Mouse (Mus musculus) thymus, adult 18-20 months (tissue): ENCODE measurements around the gene Utrn.
A peak's percentile ranks its signal among the peaks of the same experiment; 100 is the strongest.

Experiments
- DNase-seq, 2 experiments: peaks; one replicate each; pipeline ENCODE4 v3.0.0; 2022; ENCODE audit warnings: mixed read lengths in 2 of 2

The Utrn gene

GRCm38 (mm10) chr10:12832163-12832562 is 37.0 kb downstream of the Utrn start:
- DNase-seq = no peak

- DNase-seq = no peak
These were observed 41.4 kb downstream of the Utrn start for GRCm38 (mm10) chr10:12827778-12828177.

- no peak for DNase-seq
These were observed 41.9 kb downstream of the Utrn start for GRCm38 (mm10) chr10:12827306-12827705.

- DNase-seq = no peak
These were observed 42.3 kb downstream of the Utrn start for GRCm38 (mm10) chr10:12826760-12827281.

GRCm38 (mm10) chr10:12824386-12824785 is 44.8 kb downstream of the Utrn start:
- DNase-seq = no peak

GRCm38 (mm10) chr10:12823437-12824219 is 45.5 kb downstream of the Utrn start:
- peak in 1 of 2 experiments; percentile 58 for DNase-seq

DNA sequence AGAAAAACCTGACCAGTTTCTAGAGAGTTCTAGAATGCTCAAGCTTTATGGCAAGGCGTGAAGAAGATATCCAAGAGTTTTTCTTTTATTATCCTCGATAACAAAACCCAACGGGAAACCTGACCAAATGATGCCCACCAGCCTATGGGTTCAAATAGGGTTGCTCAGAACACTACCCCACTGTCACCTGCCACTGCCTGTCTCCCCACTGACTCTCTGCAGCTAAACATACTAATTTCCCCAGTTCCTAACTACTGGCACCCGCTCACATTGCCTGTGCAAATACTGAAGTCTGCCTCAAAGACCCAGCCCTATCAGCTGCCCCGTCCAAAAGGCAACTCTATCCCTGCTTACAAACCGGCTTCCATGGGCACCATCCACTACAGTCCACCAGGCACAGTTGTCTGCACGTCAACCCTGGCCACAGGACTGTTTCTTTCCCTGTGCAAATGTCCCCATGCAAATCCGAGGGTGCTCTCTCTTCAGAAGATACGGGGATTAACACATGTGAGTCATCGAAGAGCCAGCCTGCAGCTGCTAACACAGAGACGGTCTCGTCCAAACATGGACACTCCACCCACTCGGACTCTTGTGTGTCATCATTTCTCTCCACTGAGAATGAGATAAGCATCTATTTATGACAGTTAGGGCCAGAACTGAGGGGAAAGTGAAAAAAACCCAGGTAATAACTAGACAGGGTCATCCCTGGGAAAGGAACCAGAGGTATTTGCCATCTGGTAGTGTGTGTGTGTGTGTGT is 48.0 kb downstream of the Utrn start:
- no peak for DNase-seq

DNA sequence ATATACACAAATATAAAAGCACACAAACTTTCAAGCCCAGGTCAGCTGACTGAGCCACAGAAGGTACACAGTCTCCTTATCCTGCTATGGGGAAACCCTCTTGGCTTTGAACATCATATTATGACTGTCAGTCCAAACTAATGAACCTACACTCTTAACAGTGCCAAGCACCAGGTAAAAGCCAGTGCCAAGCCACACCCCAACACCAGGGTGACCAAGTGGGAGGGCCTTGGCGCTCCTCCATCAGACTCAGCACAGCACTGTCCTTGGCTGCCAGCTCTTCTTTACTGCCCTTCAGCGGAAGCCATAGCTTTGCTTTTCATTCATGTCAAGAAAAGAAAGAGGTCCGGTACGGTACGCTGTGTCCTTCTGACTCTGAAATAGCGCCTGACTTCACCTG is 51.8 kb downstream of the Utrn start:
- DNase-seq = no peak

- DNase-seq = no peak
These were observed 52.6 kb downstream of the Utrn start for GRCm38 (mm10) chr10:12816530-12816929.

DNA sequence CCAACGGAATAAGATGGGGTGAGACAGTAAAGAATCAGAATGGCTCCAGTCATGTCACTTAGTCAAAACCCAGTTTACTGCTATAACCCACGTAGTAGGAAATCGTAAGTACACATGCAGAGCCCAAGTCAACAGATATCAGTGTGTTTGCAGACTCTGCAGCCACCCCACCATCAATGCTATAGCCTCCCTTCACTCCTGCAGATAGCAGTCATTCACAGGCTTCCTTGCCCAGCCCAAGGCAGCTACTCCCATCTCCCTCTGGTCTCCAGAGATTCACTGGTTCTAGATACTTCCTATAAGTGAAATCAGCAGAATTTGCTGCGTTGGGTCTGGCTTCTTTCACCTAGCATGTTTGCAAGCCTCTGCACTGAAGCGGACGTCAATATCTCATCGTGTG is 54.8 kb downstream of the Utrn start:
- no peak for DNase-seq

DNA sequence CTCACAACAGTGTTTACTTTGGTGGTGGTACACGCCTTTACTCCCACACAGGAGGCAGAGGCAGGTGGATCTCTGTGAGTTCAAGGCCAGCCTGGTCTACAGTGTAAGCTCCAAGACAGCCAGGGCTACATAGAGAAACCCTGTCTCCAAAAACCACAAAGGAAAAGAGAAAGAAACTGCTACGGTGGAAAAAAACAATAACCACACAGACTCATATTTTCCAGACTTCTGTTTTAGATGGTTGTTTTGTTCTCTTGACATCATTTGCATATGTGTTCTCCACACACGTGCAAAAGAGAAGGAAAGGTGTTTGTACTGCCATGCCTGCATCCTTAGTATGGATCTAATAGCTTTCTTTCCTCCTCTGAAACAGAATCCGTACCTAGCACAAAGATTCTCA is 55.3 kb downstream of the Utrn start:
- DNase-seq = no peak

DNA sequence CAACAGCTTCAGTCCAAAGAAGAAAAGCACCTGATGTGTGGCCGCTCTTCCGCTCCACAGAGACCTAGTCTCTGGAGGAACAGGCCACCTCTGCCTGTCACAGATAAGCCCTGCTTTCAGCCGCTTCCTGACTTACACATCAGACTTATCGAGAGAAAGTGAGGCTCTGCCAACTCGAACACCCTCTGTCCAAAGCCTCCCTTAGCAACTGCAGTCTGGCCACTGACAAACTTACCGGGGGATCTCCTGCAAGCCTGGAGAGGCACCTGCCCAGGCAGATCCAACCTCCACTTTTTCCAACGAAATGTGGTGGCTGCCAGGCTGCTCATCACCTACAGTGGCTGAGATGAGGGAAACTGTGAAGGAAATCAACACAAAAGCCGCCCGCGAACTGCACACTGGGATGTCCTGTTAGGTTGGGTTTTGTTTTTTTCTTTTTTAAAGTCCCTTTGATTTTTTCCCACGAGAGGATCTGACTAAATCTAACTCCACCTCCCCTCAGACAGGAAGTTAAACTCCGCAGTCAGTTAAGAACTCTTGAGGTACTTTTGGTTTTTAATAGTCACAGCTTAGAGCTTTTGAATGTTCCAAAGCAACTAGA is 55.9 kb downstream of the Utrn start:
- peak; percentile 41 to 71 for DNase-seq

GRCm38 (mm10) chr10:12812680-12813079 is 56.5 kb downstream of the Utrn start:
- DNase-seq = no peak

DNA sequence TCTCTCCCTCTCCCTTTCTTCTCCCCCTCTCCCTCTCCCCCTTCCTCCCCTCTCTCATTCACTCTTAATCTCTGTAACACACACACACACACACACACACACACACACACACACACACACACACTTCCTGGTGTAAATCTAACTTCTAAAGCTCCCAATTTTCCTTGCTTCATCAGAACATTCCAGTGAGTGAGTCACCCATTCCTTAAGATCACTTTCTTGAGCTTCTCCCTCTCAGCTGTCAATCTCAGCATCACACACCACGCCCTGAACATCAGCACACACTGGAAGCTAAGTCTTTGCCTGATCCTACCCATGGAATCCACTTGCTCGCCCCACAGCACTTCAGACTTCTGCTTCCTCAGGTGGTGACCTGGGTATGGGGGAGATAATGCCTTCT is 58.3 kb downstream of the Utrn start:
- no peak for DNase-seq

- DNase-seq = no peak
These were observed 59.5 kb downstream of the Utrn start for GRCm38 (mm10) chr10:12809702-12810101.

DNA sequence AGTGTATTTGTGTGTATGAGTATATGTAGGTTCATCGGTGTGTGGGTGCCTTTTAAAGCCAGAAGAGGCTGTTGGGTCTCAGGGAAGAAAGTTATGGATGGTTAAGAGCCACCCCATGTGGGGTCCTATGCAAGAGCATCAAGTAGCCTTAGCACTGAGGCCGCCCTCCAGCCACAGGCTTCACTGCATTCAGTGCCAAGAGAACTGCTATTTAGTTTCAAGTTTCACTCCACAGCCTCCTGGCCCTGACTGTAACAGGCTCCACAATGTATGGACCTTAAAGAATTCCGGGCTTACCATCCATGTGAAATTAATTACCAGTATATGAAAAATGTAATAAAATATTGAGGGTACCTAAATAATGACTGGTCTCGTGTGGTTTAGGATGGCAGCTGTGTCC is 60.7 kb downstream of the Utrn start:
- no peak for DNase-seq

GRCm38 (mm10) chr10:12807706-12808105 is 61.5 kb downstream of the Utrn start:
- DNase-seq = no peak

DNA sequence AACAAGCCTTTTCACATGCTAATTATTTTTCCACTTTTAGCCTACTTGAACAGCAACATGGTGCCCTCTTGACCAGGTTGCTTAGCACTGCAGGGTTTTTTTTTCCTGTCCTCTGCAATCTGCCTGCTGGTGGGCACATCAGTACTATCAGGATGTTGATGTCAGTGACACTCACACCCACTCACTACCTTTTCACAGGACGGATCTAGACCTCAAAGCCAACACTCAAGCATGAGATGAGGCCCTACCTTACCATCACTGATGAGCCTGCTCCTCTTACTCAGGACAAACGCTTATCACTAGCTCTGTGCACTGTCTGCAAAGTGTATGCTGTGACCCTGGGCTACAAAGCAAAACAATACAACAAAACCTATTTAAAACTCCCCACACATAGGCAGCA is 63.3 kb downstream of the Utrn start:
- DNase-seq = no peak

DNA sequence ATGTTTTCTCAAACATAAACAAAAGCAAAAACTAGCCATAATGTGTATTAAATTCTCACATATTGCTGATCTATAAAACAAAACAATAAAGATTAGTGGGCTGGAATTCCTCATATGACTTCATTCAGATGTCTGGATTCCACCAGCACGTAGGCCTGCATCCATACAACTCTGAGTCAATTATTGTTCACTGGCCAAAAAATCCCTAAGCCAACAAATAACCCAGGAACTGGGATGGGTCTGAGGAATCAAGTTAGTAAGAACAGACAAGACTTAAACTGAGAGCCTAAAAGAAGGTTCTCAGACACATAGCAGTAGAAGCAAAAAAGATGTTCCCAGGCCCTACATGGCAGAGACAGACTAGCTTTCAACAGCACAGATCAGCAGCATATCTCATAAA is 65.2 kb downstream of the Utrn start:
- no peak for DNase-seq

- DNase-seq = no peak
These were observed 69.7 kb downstream of the Utrn start for GRCm38 (mm10) chr10:12799416-12799815.

- no peak for DNase-seq
These were observed 70.9 kb downstream of the Utrn start for GRCm38 (mm10) chr10:12798248-12798647.

GRCm38 (mm10) chr10:12796510-12796840 is 72.7 kb downstream of the Utrn start:
- no peak for DNase-seq

- DNase-seq = no peak
These were observed 73.2 kb downstream of the Utrn start for GRCm38 (mm10) chr10:12795796-12796509.
